Mouse (Mus musculus) thymus, adult 18-20 months (tissue): ENCODE measurements at regions not wholly inside any gene's neighbourhood (a gene's known extent, or its start where the extent isn't known, plus 50 kb on each side); places are given as distances from the start of the nearest gene placed in this dataset.

Experiments
- DNase-seq, 2 experiments: peaks; one replicate each; pipeline ENCODE4 v3.0.0; 2022; ENCODE audit warnings: mixed read lengths in 2 of 2

GRCm38 (mm10) chr4:135036764-135037163 lies 83.7 kb upstream of the Runx3 start:
- no peak for DNase-seq

- DNase-seq: no peak
Measured at GRCm38 (mm10) chr4:135039234-135039633, 81.2 kb upstream of the Runx3 start.

GRCm38 (mm10) chr4:135041921-135042320 lies 78.5 kb upstream of the Runx3 start:
- DNase-seq: no peak

GRCm38 (mm10) chr4:135042501-135042900 lies 78.0 kb upstream of the Runx3 start:
- DNase-seq: no peak

GRCm38 (mm10) chr4:135045054-135045453 lies 75.4 kb upstream of the Runx3 start:
- no peak for DNase-seq

GRCm38 (mm10) chr4:135046619-135047018 lies 73.8 kb upstream of the Runx3 start:
- DNase-seq: no peak

- DNase-seq: no peak
Measured at GRCm38 (mm10) chr4:135047251-135047650, 73.2 kb upstream of the Runx3 start.

- no peak for DNase-seq
Measured at GRCm38 (mm10) chr4:135047771-135048170, 72.7 kb upstream of the Runx3 start.

- DNase-seq: no peak
Measured at GRCm38 (mm10) chr4:135049924-135050323, 70.5 kb upstream of the Runx3 start.

GRCm38 (mm10) chr4:135051466-135051865 lies 69.0 kb upstream of the Runx3 start:
- DNase-seq: no peak

- DNase-seq: no peak
Measured at GRCm38 (mm10) chr4:135053585-135053984, 66.9 kb upstream of the Runx3 start.

GRCm38 (mm10) chr4:135054353-135054752 lies 66.1 kb upstream of the Runx3 start:
- no peak for DNase-seq

GRCm38 (mm10) chr4:135056371-135056770 lies 64.1 kb upstream of the Runx3 start:
- no peak for DNase-seq

- no peak for DNase-seq
Measured at GRCm38 (mm10) chr4:135057286-135057685, 63.2 kb upstream of the Runx3 start.

- DNase-seq: no peak
Measured at GRCm38 (mm10) chr4:135058895-135059294, 61.6 kb upstream of the Runx3 start.

- no peak for DNase-seq
Measured at GRCm38 (mm10) chr4:135061030-135061743, 59.3 kb upstream of the Runx3 start.

- peak; percentile 74 to 80 for DNase-seq
Measured at GRCm38 (mm10) chr4:135066766-135067479, 53.5 kb upstream of the Runx3 start.

GRCm38 (mm10) chr4:135067805-135068204 lies 52.6 kb upstream of the Runx3 start:
- DNase-seq: no peak

- no peak for DNase-seq
Measured at GRCm38 (mm10) chr4:135069818-135070217, 50.6 kb upstream of the Runx3 start.
